Mouse (Mus musculus): ENCODE measurements around the gene Ankrd34a. TPM values are rescaled to one million over a fixed set of nuclear protein-coding genes. Genes with fewer than 3 reads are reported as not detected.
A peak's percentile ranks its signal among the peaks of the same experiment; 100 is the strongest.
"Not testable (repeated sequence)": the region's sequence is repeated elsewhere in the genome, so short reads cannot be mapped to it uniquely, and the experiment has no call there.

Ankrd34a gene
- polyA plus RNA-seq, 1 experiment from 2014 or later: 3.1 TPM

DNA sequence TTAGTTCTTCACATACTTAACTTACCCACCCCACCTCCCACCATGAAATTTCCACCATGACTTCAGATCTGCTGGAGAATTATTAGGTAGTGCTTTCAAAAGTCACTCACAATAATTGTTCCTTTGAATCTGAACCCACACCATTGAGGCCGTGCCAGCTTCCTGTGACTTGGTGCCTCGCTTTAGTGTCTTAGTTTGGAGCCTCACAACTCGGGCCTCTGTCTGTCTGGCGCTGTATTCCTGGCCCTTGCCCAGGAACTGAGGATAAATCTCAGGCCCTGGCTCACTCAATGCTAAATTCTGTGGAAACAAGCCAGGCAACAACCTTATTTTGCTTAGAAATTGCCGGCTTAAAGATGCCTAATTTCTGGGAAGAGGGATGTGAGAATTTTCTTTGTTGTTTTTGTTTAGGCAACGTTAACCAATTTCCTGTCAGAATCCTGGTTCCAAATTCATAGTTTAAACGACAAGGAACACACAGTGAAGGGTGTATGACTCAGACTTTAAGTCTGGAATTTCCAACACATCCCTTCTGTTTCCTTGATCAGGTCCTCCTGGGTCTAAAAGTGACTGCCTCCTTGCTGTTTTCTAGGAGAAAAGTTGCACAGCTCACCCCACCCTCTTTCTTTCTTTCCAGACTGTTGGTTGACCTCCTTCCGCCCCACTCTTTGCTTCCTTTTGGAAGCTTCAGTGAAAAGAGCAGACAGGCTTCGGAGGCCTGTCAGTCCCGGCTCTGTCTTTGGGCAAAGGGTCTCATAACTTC, 5.7 kb downstream of the Ankrd34a start:
- Histone ChIP-seq H3K4me3 (peak overlapping the region; percentile 76), H3K27ac (peak overlapping the region; percentile 94), H3K9me3 (no peaks in the 10 kb centered on the region), H3K9ac (peak overlapping the region; percentile 87), H3K36me3 (peaks cover 20% of the 10 kb centered on the region; the same call in 1 of the 2 replicates), H3K4me2 (replicated peaks) (peak overlapping the region; percentile 84), H3K4me1 (peaks cover 64% of the 10 kb centered on the region), H3K27me3 (peaks cover 9% of the 10 kb centered on the region; the same call in 1 of the 2 replicates)
- WGBS: 27% methylated on average over 10 of the region's 10 CpGs
- ATAC-seq (ENCODE audit: low FRiP score, low read depth): no peak

DNA sequence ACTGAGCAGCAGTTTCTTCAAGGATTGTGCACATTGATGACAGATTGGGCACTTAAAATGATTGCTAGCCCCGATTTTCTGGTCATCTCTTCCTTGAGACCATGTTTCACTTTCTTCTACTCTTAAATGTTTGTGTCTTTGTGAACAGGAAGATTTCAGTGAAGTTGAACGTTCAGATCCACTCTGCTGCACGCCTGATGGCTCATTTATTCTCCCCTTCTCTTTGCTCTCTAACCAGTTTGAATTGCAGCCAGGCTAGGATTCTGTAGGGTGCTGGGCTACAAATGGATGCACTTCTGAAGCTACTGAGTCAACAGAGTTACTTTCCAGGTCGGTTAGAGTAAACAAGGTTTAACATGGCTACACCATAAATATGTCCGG, 6.3 kb downstream of the Ankrd34a start:
- Histone ChIP-seq H3K36me3 (peaks cover 20% of the 10 kb centered on the region; the same call in 1 of the 2 replicates), H3K4me2 (replicated peaks) (peak overlapping the region; percentile 84), H3K4me1 (peaks cover 58% of the 10 kb centered on the region), H3K4me3 (peak overlapping the region; percentile 76), H3K9ac (peak overlapping the region; percentile 87), H3K27ac (peak overlapping the region; percentile 94), H3K9me3 (no peaks in the 10 kb centered on the region), H3K27me3 (peaks cover 9% of the 10 kb centered on the region; the same call in 1 of the 2 replicates)
- 39% methylated on average over 5 of the region's 5 CpGs for WGBS
- no peak for ATAC-seq (ENCODE audit: low FRiP score, low read depth)

DNA sequence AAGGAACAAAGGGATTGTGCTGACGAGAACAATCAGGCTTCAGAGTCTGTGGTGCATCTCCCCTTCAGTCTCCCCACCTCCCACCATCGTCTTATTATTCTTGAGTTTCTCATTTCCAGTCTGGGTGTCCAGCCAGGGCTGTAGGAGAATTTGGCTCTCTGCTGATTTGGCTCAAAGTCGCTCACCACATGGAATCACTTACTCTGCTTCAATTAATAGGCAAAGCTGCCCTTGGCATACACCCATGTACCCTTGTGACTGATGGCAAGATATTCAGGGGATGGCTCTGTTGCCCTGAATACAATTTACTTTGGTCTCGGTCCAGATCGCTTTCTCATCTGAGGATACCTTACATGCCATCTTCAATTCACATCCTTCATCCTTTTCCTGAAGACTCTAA, 6.9 kb downstream of the Ankrd34a start:
- H3K36me3 ChIP-seq: peaks cover 20% of the 10 kb centered on the region; the same call in 1 of the 2 replicates
- no peaks in the 10 kb centered on the region for H3K9me3 ChIP-seq
- 53% methylated on average over 5 of the region's 5 CpGs for WGBS
- H3K4me3 ChIP-seq: peak overlapping the region; percentile 76
- H3K9ac ChIP-seq: peak overlapping the region; percentile 87
- peak overlapping the region; percentile 94; the same call in 1 of the 2 replicates for H3K27ac ChIP-seq
- no peak for ATAC-seq (ENCODE audit: low FRiP score, low read depth)
- peaks cover 9% of the 10 kb centered on the region; the same call in 1 of the 2 replicates for H3K27me3 ChIP-seq
- H3K4me2 ChIP-seq (replicated peaks): peak overlapping the region; percentile 84
- peaks cover 54% of the 10 kb centered on the region for H3K4me1 ChIP-seq

DNA sequence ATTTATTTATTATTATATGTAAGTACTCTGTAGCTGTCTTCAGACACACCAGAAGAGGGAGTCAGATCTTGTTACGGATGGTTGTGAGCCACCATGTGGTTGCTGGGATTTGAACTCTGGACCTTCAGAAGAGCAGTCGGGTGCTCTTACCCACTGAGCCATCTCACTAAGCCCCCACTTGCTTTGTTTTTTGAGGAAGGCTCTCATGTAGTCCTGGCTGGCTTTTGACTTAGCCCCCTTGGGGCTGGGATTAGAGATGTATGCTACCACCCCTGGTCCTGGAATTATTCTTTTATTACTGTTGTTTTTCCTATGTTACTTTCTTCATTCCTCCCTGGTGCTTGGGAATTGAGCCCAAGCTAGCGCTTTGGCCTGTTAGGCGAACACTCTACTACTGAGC, 9.6 kb downstream of the Ankrd34a start:
- not testable (repeated sequence) for H3K27me3 ChIP-seq; ATAC-seq (ENCODE audit: low FRiP score, low read depth); H3K27ac ChIP-seq; H3K4me2 ChIP-seq (replicated peaks); H3K9ac ChIP-seq; H3K4me3 ChIP-seq; H3K9me3 ChIP-seq
- 84% methylated on average over 4 of the region's 4 CpGs for WGBS
- Histone ChIP-seq H3K4me1 (peaks cover 34% of the 10 kb centered on the region), H3K36me3 (peaks cover 22% of the 10 kb centered on the region; the same call in 1 of the 2 replicates)

DNA sequence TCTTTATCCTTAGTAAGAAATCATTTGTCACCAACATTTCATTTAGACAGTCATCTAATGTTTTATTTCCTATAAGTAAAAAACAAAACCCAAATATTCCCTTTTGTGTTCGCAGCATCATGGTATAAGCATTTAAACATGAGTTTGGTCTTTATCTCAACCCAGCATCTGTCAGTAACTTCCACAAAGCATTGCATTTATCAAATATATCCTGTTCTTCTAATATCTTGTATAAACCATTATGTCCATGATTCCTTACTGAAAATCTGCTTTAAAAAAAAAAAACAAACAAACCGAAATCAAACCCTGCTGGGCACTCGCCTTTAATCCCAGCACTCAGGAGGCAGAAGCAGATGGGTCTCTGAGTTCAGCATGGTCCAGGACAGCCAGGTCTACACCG, 10.2 kb downstream of the Ankrd34a start:
- Histone ChIP-seq H3K4me3 (no peak overlapping the region), H3K4me1 (peaks cover 34% of the 10 kb centered on the region), H3K27ac (no peak overlapping the region), H3K36me3 (peaks cover 22% of the 10 kb centered on the region; the same call in 1 of the 2 replicates), H3K4me2 (replicated peaks) (no peak overlapping the region), H3K9ac (no peak overlapping the region), H3K9me3 (no peaks in the 10 kb centered on the region), H3K27me3 (no peaks in the 10 kb centered on the region)
- ATAC-seq (ENCODE audit: low FRiP score, low read depth): no peak
- whole genome bisulfite sequencing: 91% methylated on average over 4 of the region's 4 CpGs

DNA sequence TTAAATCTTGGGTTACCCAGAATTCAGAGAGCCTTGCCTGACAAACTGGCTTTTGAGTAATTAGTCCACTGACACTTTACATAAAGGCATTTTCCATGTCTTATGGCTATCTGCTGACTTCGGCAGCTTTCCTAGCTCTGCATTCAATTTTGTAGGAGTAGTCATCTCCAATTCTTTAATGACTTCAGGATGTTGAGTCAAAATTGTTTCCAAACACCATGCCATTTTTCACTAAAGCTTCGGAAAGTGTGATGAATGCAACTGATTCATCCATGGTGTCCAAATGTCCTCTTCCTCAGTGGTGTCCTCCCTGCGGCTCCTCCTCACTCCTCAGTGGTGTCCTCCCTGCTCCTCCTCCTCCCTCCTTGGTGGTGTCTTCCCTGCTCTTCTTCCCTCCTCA, 21.5 kb downstream of the Ankrd34a start:
- Histone ChIP-seq H3K27ac (no peak overlapping the region), H3K4me1 (no peaks in the 10 kb centered on the region), H3K4me3 (no peak overlapping the region), H3K9ac (no peak overlapping the region), H3K4me2 (replicated peaks) (no peak overlapping the region), H3K9me3 (no peaks in the 10 kb centered on the region), H3K36me3 (peaks cover 74% of the 10 kb centered on the region), H3K27me3 (no peaks in the 10 kb centered on the region)
- WGBS: 84% methylated on average over 3 of the region's 3 CpGs
- ATAC-seq (ENCODE audit: low FRiP score, low read depth): no peak

DNA sequence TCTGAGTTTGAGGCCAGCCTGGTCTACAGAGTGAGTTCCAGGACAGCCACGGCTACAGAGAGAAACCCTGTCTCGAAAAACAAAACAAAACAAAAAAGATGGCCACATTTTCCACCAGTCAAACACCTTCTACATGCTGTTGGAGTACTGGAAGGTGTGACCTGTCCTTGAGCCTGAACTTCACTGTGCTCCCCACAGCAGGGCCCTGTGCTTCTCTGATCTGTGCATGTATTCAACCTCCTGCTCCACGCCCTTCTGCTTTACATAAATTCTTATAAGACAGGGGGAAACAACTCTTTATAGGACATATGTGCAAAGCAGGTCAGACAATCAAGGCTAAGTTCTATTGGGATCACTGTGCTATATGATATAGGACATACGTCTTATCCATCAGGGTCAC, 26.8 kb downstream of the Ankrd34a start:
- Histone ChIP-seq H3K36me3 (peaks cover 69% of the 10 kb centered on the region), H3K4me2 (replicated peaks) (no peak overlapping the region)

DNA sequence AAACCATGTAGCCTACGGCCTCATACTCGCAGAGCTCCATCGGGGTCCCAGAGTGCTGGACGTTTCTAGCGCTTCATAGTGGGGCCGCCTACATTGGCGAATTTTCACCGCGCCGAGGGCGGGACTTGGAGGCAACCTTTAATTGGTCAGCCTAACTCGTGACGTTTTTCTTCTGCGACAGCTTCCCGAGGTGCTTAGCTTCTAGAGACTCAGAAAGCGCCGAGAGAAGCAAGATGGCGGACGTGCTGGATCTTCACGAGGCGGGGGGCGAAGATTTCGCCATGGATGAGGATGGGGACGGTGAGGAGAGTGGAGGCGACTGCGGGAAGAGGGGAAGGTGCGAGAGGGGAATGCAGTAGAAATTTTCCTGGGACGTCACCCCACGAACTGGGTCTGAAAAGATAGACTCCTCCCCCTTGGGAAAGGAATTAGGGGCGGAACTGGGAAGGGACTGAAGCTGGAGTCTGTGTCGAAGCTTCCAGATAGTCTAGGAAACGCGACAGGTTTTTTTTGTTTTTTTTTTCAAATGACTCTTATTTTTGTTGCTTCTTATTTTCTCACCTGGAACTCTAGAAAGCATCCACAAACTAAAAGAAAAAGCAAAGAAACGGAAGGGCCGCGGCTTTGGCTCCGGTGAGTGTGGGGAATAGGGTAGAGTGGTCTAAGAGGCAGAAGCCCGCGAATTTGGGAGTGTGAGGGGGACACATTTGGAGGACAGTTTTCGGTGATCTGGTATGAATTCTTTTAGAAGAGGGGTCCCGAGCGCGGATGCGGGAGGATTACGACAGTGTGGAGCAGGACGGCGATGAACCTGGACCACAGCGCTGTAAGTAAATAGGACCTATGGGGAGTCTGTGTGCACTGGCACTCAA, 33.5 kb downstream of the Ankrd34a start, which contains the start of gene Rbm8a:
Gene Rbm8a (plus strand): TSS at position 205 of the 872 bp plus-strand sequence.
- WGBS: 1% methylated on average over 48 of the region's 48 CpGs
- H3K4me3 ChIP-seq: peak within 1 kb of the TSS; percentile 78
- H3K27me3 ChIP-seq: no peaks in the 10 kb centered on the region
- peak within 1 kb of the TSS; percentile 84 for H3K9ac ChIP-seq
- H3K9me3 ChIP-seq: no peaks in the 10 kb centered on the region
- peak; percentile 94 for ATAC-seq (ENCODE audit: low FRiP score, low read depth)
- peaks cover 42% of the 10 kb centered on the region for H3K36me3 ChIP-seq
- H3K27ac ChIP-seq: peak within 1 kb of the TSS; percentile 79
- H3K4me1 ChIP-seq: peaks cover 22% of the 10 kb centered on the region
- peak within 1 kb of the TSS; percentile 83 for H3K4me2 ChIP-seq (replicated peaks)

More for the DNA sequence above, 26.8 kb downstream of the Ankrd34a start:
- Histone ChIP-seq H3K9me3 (no peaks in the 10 kb centered on the region), H3K4me3 (no peak overlapping the region), H3K27me3 (no peaks in the 10 kb centered on the region), H3K27ac (no peak overlapping the region), H3K4me1 (no peaks in the 10 kb centered on the region), H3K9ac (no peak overlapping the region)
- 92% methylated on average over 4 of the region's 4 CpGs for WGBS
- ATAC-seq (ENCODE audit: low FRiP score, low read depth): no peak

DNA sequence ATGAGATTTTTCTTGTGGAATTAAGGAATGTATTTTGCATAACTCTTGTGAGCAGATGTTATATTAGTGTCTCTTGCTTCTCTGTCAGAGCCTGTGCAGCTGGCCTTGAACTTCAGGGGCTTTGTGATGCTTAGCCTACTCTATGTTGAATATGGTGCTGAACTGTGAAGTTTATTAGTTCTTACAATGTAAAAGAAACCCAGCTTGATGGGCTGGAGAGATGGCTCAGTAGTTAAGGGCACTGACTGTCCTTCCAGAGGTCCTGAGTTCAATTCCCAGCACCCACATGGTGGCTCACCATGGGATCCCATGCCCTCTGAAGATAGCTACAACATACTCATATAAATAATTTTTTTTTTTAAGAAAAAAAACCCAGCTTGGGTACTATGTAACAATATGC, 35.6 kb downstream of the Ankrd34a start:
- H3K36me3 ChIP-seq: peaks cover 30% of the 10 kb centered on the region
- no peaks in the 10 kb centered on the region for H3K27me3 ChIP-seq
- no peak for ATAC-seq (ENCODE audit: low FRiP score, low read depth)
- H3K4me2 ChIP-seq (replicated peaks): no peak overlapping the region
- no peak overlapping the region for H3K4me3 ChIP-seq
- H3K27ac ChIP-seq: no peak overlapping the region
- peaks cover 35% of the 10 kb centered on the region for H3K4me1 ChIP-seq
- no peak overlapping the region for H3K9ac ChIP-seq
- H3K9me3 ChIP-seq: no peaks in the 10 kb centered on the region

DNA sequence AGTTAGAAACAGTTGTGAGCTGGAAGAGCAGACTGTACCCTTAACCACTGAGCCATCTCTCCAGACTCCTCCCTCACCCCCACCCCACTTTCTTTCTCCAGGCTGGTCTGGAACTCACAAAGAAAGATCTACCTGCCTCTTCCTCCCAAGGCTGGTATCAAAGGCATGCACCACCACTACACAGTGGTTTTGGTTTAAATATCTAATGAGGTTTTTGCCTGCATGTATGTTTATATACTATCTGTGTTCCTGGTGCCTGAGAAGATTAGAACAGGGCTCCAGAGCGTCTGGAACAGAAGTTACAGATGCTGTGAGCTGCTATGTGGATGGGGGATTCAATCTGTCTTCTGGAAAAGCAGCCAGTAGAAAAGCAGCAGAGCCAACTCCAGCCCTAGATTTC, 37.6 kb downstream of the Ankrd34a start:
- H3K9ac ChIP-seq: no peak overlapping the region

DNA sequence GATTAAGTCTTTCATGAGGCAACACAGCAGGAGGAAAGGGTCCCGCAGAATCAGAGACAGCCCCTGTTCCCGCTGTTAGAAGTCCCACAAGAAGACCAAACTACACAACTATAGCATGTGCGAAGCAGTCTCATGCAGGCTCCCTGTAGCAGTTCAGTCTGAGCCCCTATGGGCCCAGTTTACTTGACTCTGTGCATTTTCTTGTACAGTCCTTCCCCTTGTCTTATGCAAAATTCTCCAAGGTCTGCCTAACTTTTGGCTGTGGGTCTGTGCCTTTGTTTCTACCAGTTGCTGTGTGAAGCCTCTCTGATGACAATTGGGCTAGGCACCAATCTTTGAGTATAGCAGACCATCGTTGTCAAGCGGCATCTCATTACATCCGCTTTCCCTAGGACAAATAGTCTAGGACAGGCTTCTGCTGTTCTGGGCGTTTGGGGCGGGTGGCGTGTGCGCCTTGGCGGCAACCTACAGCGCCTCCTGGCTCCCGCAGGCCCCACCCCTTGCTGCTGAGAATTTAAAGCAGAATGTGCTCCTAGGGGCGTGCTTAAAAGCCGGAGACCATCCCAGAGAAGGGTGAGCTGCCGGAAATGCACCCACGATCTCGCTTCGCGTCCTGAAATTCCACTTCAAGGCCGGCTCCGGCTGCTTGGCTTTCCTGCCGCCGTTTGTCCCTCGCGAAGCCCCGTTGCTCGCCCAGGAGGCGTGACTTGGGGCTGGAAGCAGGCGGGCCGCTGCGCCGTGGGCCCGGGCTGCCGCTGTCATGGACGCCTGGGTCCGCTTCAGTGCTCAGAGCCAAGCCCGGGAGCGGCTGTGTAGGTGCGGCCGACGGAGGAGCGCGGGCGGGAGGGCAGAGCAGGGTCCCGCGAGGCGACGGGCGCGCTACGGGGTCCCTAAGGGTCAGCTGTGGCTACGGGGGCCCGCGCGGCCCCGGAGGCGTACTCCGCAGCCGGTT, 38.8 kb downstream of the Ankrd34a start, which contains the start of the genes Pex11b and Gm42957:
Gene Pex11b (plus strand): TSS at position 449 of the 952 bp plus-strand sequence.
Gene Gm42957 (plus strand): TSS at position 547 of the 952 bp plus-strand sequence.
- 2% methylated on average over 60 of the region's 60 CpGs for WGBS
- peak within 1 kb of the TSS; percentile 96 for H3K9ac ChIP-seq
- H3K4me1 ChIP-seq: peaks cover 33% of the 10 kb centered on the region
- peak within 1 kb of the TSS; percentile 81 for H3K27ac ChIP-seq
- H3K9me3 ChIP-seq: peaks cover 4% of the 10 kb centered on the region; the same call in 1 of the 2 replicates
- ATAC-seq (ENCODE audit: low FRiP score, low read depth): peak; percentile 88
- no peaks in the 10 kb centered on the region for H3K27me3 ChIP-seq
- peak within 1 kb of the TSS; percentile 76 for H3K4me2 ChIP-seq (replicated peaks)
- H3K36me3 ChIP-seq: peaks cover 56% of the 10 kb centered on the region
- H3K4me3 ChIP-seq: peak within 1 kb of the TSS; percentile 93

More for the DNA sequence above, 37.6 kb downstream of the Ankrd34a start:
- H3K4me2 ChIP-seq (replicated peaks): no peak overlapping the region
- ATAC-seq (ENCODE audit: low FRiP score, low read depth): no peak
- 63% methylated on average over 1 of the region's 1 CpGs for WGBS
- H3K36me3 ChIP-seq: peaks cover 45% of the 10 kb centered on the region
- H3K27me3 ChIP-seq: no peaks in the 10 kb centered on the region
- no peak overlapping the region for H3K27ac ChIP-seq
- H3K9me3 ChIP-seq: peaks cover 2% of the 10 kb centered on the region; the same call in 1 of the 2 replicates
- no peak overlapping the region for H3K4me3 ChIP-seq
- H3K4me1 ChIP-seq: peaks cover 35% of the 10 kb centered on the region
